Mouse (Mus musculus): ENCODE measurements at regions not wholly inside any gene's neighbourhood (a gene's known extent, or its start where the extent isn't known, plus 50 kb on each side); places are given as distances from the start of the nearest gene placed in this dataset.

GRCm38 (mm10) chr3:52644178-52645128 lies 372.6 kb downstream of the Cog6 start:
- no peak overlapping the region for H3K4me2 ChIP-seq (ENCODE audit: low read depth, low read length)
- 0 out of 2 replicates have a peak overlapping the region, but pooled peaks have one; percentile 16 for H3K27ac ChIP-seq (ENCODE audit: low read depth, low read length)
- ATAC-seq (ENCODE audit: low read depth) = peak; percentile 63
- no peaks in the 10 kb centered on the region for H3K27me3 ChIP-seq (ENCODE audit: control insufficient read depth, insufficient read depth, low read length)
- no peaks in the 10 kb centered on the region; the same call in 1 of the 2 replicates for H3K4me1 ChIP-seq (ENCODE audit: control insufficient read depth, insufficient read depth, low read length)
- no peak overlapping the region for H3K4me3 ChIP-seq (ENCODE audit: low read depth, low read length)
- WGBS = 14% methylated on average over 16 of the region's 16 CpGs
- no peaks in the 10 kb centered on the region for H3K9me3 ChIP-seq (ENCODE audit: control insufficient read depth, low read length)
- H3K9ac ChIP-seq (replicated peaks; ENCODE audit: low read depth, low read length) = no peak overlapping the region
- H3K36me3 ChIP-seq (ENCODE audit: control insufficient read depth, insufficient read depth, low read length) = no peaks in the 10 kb centered on the region

- no peaks in the 10 kb centered on the region; the same call in 1 of the 2 replicates for H3K4me1 ChIP-seq (ENCODE audit: control insufficient read depth, insufficient read depth, low read length)
- H3K4me3 ChIP-seq (ENCODE audit: low read depth, low read length) = no peak overlapping the region
- no peaks in the 10 kb centered on the region for H3K9me3 ChIP-seq (ENCODE audit: control insufficient read depth, low read length)
- H3K27ac ChIP-seq (ENCODE audit: low read depth, low read length) = 0 out of 2 replicates have a peak overlapping the region, but pooled peaks have one; percentile 16
- H3K9ac ChIP-seq (replicated peaks; ENCODE audit: low read depth, low read length) = no peak overlapping the region
- no peaks in the 10 kb centered on the region for H3K27me3 ChIP-seq (ENCODE audit: control insufficient read depth, insufficient read depth, low read length)
- no peak for ATAC-seq (ENCODE audit: low read depth)
- H3K36me3 ChIP-seq (ENCODE audit: control insufficient read depth, insufficient read depth, low read length) = no peaks in the 10 kb centered on the region
- WGBS = 68% methylated on average over 10 of the region's 10 CpGs
- no peak overlapping the region for H3K4me2 ChIP-seq (ENCODE audit: low read depth, low read length)
Observed at GRCm38 (mm10) chr3:52643796-52644177, 373.2 kb downstream of the Cog6 start.

- Histone ChIP-seq H3K4me3 (ENCODE audit: low read depth, low read length) (no peak overlapping the region), H3K27ac (ENCODE audit: low read depth, low read length) (0 out of 2 replicates have a peak overlapping the region, but pooled peaks have one; percentile 2), H3K9me3 (ENCODE audit: control insufficient read depth, low read length) (no peaks in the 10 kb centered on the region), H3K36me3 (ENCODE audit: control insufficient read depth, insufficient read depth, low read length) (no peaks in the 10 kb centered on the region), H3K9ac (replicated peaks; ENCODE audit: low read depth, low read length) (no peak overlapping the region), H3K4me2 (ENCODE audit: low read depth, low read length) (no peak overlapping the region), H3K27me3 (ENCODE audit: control insufficient read depth, insufficient read depth, low read length) (no peaks in the 10 kb centered on the region), H3K4me1 (ENCODE audit: control insufficient read depth, insufficient read depth, low read length) (no peaks in the 10 kb centered on the region; the same call in 1 of the 2 replicates)
- 26% methylated on average over 9 of the region's 9 CpGs for WGBS
- ATAC-seq (ENCODE audit: low read depth) = no peak
Observed at GRCm38 (mm10) chr3:52643100-52643551, 373.9 kb downstream of the Cog6 start.

- Histone ChIP-seq H3K9me3 (ENCODE audit: control insufficient read depth, low read length) (no peaks in the 10 kb centered on the region), H3K4me1 (ENCODE audit: control insufficient read depth, insufficient read depth, low read length) (no peaks in the 10 kb centered on the region; the same call in 1 of the 2 replicates), H3K9ac (replicated peaks; ENCODE audit: low read depth, low read length) (no peak overlapping the region), H3K36me3 (ENCODE audit: control insufficient read depth, insufficient read depth, low read length) (no peaks in the 10 kb centered on the region), H3K27me3 (ENCODE audit: control insufficient read depth, insufficient read depth, low read length) (no peaks in the 10 kb centered on the region), H3K4me3 (ENCODE audit: low read depth, low read length) (no peak overlapping the region), H3K27ac (ENCODE audit: low read depth, low read length) (no peak overlapping the region), H3K4me2 (ENCODE audit: low read depth, low read length) (no peak overlapping the region)
- ATAC-seq (ENCODE audit: low read depth) = no peak
- 76% methylated on average over 10 of the region's 10 CpGs for WGBS
Observed at GRCm38 (mm10) chr3:52641226-52642181, 373.4 kb downstream of the Foxo1 start.

GRCm38 (mm10) chr3:52640250-52641147 lies 372.4 kb downstream of the Foxo1 start:
- no peak for ATAC-seq (ENCODE audit: low read depth)
- no peaks in the 10 kb centered on the region; the same call in 1 of the 2 replicates for H3K4me1 ChIP-seq (ENCODE audit: control insufficient read depth, insufficient read depth, low read length)
- no peaks in the 10 kb centered on the region for H3K36me3 ChIP-seq (ENCODE audit: control insufficient read depth, insufficient read depth, low read length)
- 71% methylated on average over 16 of the region's 16 CpGs for WGBS
- no peak overlapping the region for H3K27ac ChIP-seq (ENCODE audit: low read depth, low read length)
- H3K9me3 ChIP-seq (ENCODE audit: control insufficient read depth, low read length) = no peaks in the 10 kb centered on the region
- H3K27me3 ChIP-seq (ENCODE audit: control insufficient read depth, insufficient read depth, low read length) = no peaks in the 10 kb centered on the region
- no peak overlapping the region for H3K4me3 ChIP-seq (ENCODE audit: low read depth, low read length)
- H3K4me2 ChIP-seq (ENCODE audit: low read depth, low read length) = no peak overlapping the region
- H3K9ac ChIP-seq (replicated peaks; ENCODE audit: low read depth, low read length) = no peak overlapping the region

- H3K9me3 ChIP-seq (ENCODE audit: control insufficient read depth, low read length) = no peaks in the 10 kb centered on the region
- H3K36me3 ChIP-seq (ENCODE audit: control insufficient read depth, insufficient read depth, low read length) = no peaks in the 10 kb centered on the region
- no peaks in the 10 kb centered on the region for H3K27me3 ChIP-seq (ENCODE audit: control insufficient read depth, insufficient read depth, low read length)
- H3K9ac ChIP-seq (replicated peaks; ENCODE audit: low read depth, low read length) = no peak overlapping the region
- WGBS = 66% methylated on average over 5 of the region's 5 CpGs
- H3K27ac ChIP-seq (ENCODE audit: low read depth, low read length) = no peak overlapping the region
- H3K4me2 ChIP-seq (ENCODE audit: low read depth, low read length) = no peak overlapping the region
- H3K4me3 ChIP-seq (ENCODE audit: low read depth, low read length) = no peak overlapping the region
- no peak for ATAC-seq (ENCODE audit: low read depth)
- H3K4me1 ChIP-seq (ENCODE audit: control insufficient read depth, insufficient read depth, low read length) = peaks cover 7% of the 10 kb centered on the region; the same call in 1 of the 2 replicates
Observed at GRCm38 (mm10) chr3:52638816-52639215, 370.7 kb downstream of the Foxo1 start.

- WGBS = 45% methylated on average over 6 of the region's 6 CpGs
- Histone ChIP-seq H3K9me3 (ENCODE audit: control insufficient read depth, low read length) (no peaks in the 10 kb centered on the region), H3K27ac (ENCODE audit: low read depth, low read length) (no peak overlapping the region), H3K4me2 (ENCODE audit: low read depth, low read length) (no peak overlapping the region), H3K36me3 (ENCODE audit: control insufficient read depth, insufficient read depth, low read length) (no peaks in the 10 kb centered on the region), H3K27me3 (ENCODE audit: control insufficient read depth, insufficient read depth, low read length) (no peaks in the 10 kb centered on the region), H3K4me1 (ENCODE audit: control insufficient read depth, insufficient read depth, low read length) (peaks cover 7% of the 10 kb centered on the region; the same call in 1 of the 2 replicates), H3K4me3 (ENCODE audit: low read depth, low read length) (no peak overlapping the region), H3K9ac (replicated peaks; ENCODE audit: low read depth, low read length) (no peak overlapping the region)
- peak; percentile 56; the same call in 1 of the 2 replicates for ATAC-seq (ENCODE audit: low read depth)
Observed at GRCm38 (mm10) chr3:52634353-52634752, 366.2 kb downstream of the Foxo1 start.

- H3K9me3 ChIP-seq (ENCODE audit: control insufficient read depth, low read length) = no peaks in the 10 kb centered on the region
- H3K4me3 ChIP-seq (ENCODE audit: low read depth, low read length) = no peak overlapping the region
- no peak overlapping the region for H3K4me2 ChIP-seq (ENCODE audit: low read depth, low read length)
- H3K4me1 ChIP-seq (ENCODE audit: control insufficient read depth, insufficient read depth, low read length) = peaks cover 7% of the 10 kb centered on the region; the same call in 1 of the 2 replicates
- no peak overlapping the region for H3K9ac ChIP-seq (replicated peaks; ENCODE audit: low read depth, low read length)
- H3K36me3 ChIP-seq (ENCODE audit: control insufficient read depth, insufficient read depth, low read length) = no peaks in the 10 kb centered on the region
- 77% methylated on average over 15 of the region's 15 CpGs for WGBS
- H3K27me3 ChIP-seq (ENCODE audit: control insufficient read depth, insufficient read depth, low read length) = no peaks in the 10 kb centered on the region
- no peak overlapping the region for H3K27ac ChIP-seq (ENCODE audit: low read depth, low read length)
- no peak for ATAC-seq (ENCODE audit: low read depth)
Observed at GRCm38 (mm10) chr3:52633491-52634100, 365.5 kb downstream of the Foxo1 start.

All from neural tube, embryonic 14.5 days (tissue).